Mouse (Mus musculus): ENCODE measurements around the gene Prl7a1. TPM values are rescaled to one million over a fixed set of nuclear protein-coding genes. Genes with fewer than 3 reads are reported as not detected.

Gene Prl7a1
- not detected in 2 replicates for polyA plus RNA-seq (2012; rRNA removed)

GRCm38 (mm10) chr13:27642393-27642792 is at the start of gene Prl7a1:
Gene Prl7a1, minus strand, starts transcription at chr13:27642493.
- TF ChIP-seq POLR2A (IDR thresholded peaks at IDR 0.05; ENCODE audit: control insufficient read depth, extremely low read depth, insufficient read depth, low read length, poor library complexity) = no peak
- no peak for TF ChIP-seq CTCF (IDR thresholded peaks at IDR 0.05; ENCODE audit: borderline replicate concordance, control insufficient read depth, extremely low read depth, insufficient read depth, low read length, poor library complexity)
- no peaks in the 10 kb centered on the region for H3K27me3 ChIP-seq (ENCODE audit: control insufficient read depth, insufficient read depth, low read length)
- H3K4me3 ChIP-seq (ENCODE audit: control insufficient read depth, insufficient read depth, low read length) = no peak within 1 kb of the TSS
- H3K27ac ChIP-seq (ENCODE audit: control insufficient read depth, insufficient read depth, low read length) = no peak within 1 kb of the TSS
- no peaks in the 10 kb centered on the region for H3K4me1 ChIP-seq (replicated peaks; ENCODE audit: control insufficient read depth, insufficient read depth, low read length)
- DNase-seq = no peak
- WGBS = 99% methylated on average over 3 of the region's 3 CpGs
- no peaks in the 10 kb centered on the region for H3K36me3 ChIP-seq (ENCODE audit: control insufficient read depth, insufficient read depth, low read length)

GRCm38 (mm10) chr13:27667936-27668335 is 25.6 kb upstream of the Prl7a1 start, which contains the start of gene Prl7a2:
Gene Prl7a2, minus strand, starts transcription at chr13:27668036.
- 86% methylated on average over 4 of the region's 4 CpGs for WGBS
- TF ChIP-seq CTCF (IDR thresholded peaks at IDR 0.05; ENCODE audit: borderline replicate concordance, control insufficient read depth, extremely low read depth, insufficient read depth, low read length, poor library complexity) = no peak
- TF ChIP-seq POLR2A (IDR thresholded peaks at IDR 0.05; ENCODE audit: control insufficient read depth, extremely low read depth, insufficient read depth, low read length, poor library complexity) = no peak

GRCm38 (mm10) chr13:27660747-27661146 is 18.5 kb upstream of the Prl7a1 start:
- WGBS = 91% methylated on average over 2 of the region's 2 CpGs
- H3K36me3 ChIP-seq (ENCODE audit: control insufficient read depth, insufficient read depth, low read length) = no peaks in the 10 kb centered on the region
- TF ChIP-seq POLR2A (IDR thresholded peaks at IDR 0.05; ENCODE audit: control insufficient read depth, extremely low read depth, insufficient read depth, low read length, poor library complexity) (no peak), CTCF (IDR thresholded peaks at IDR 0.05; ENCODE audit: borderline replicate concordance, control insufficient read depth, extremely low read depth, insufficient read depth, low read length, poor library complexity) (no peak)
- H3K27ac ChIP-seq (ENCODE audit: control insufficient read depth, insufficient read depth, low read length) = no peak overlapping the region
- H3K4me3 ChIP-seq (ENCODE audit: control insufficient read depth, insufficient read depth, low read length) = no peak overlapping the region
- no peaks in the 10 kb centered on the region for H3K27me3 ChIP-seq (ENCODE audit: control insufficient read depth, insufficient read depth, low read length)
- DNase-seq = no peak
- H3K4me1 ChIP-seq (replicated peaks; ENCODE audit: control insufficient read depth, insufficient read depth, low read length) = no peaks in the 10 kb centered on the region

More at GRCm38 (mm10) chr13:27667936-27668335, 25.6 kb upstream of the Prl7a1 start, which contains the start of gene Prl7a2:
- H3K27me3 ChIP-seq (ENCODE audit: control insufficient read depth, insufficient read depth, low read length) = no peaks in the 10 kb centered on the region
- H3K36me3 ChIP-seq (ENCODE audit: control insufficient read depth, insufficient read depth, low read length) = no peaks in the 10 kb centered on the region
- no peak for DNase-seq
- no peaks in the 10 kb centered on the region for H3K4me1 ChIP-seq (replicated peaks; ENCODE audit: control insufficient read depth, insufficient read depth, low read length)
- no peak within 1 kb of the TSS for H3K4me3 ChIP-seq (ENCODE audit: control insufficient read depth, insufficient read depth, low read length)
- no peak within 1 kb of the TSS for H3K27ac ChIP-seq (ENCODE audit: control insufficient read depth, insufficient read depth, low read length)

- no peaks in the 10 kb centered on the region for H3K27me3 ChIP-seq (ENCODE audit: control insufficient read depth, insufficient read depth, low read length)
- H3K36me3 ChIP-seq (ENCODE audit: control insufficient read depth, insufficient read depth, low read length) = no peaks in the 10 kb centered on the region
- DNase-seq = no peak
- H3K4me1 ChIP-seq (replicated peaks; ENCODE audit: control insufficient read depth, insufficient read depth, low read length) = no peaks in the 10 kb centered on the region
- H3K27ac ChIP-seq (ENCODE audit: control insufficient read depth, insufficient read depth, low read length) = no peak within 1 kb of the TSS
- TF ChIP-seq CTCF (IDR thresholded peaks at IDR 0.05; ENCODE audit: borderline replicate concordance, control insufficient read depth, extremely low read depth, insufficient read depth, low read length, poor library complexity) (no peak), POLR2A (IDR thresholded peaks at IDR 0.05; ENCODE audit: control insufficient read depth, extremely low read depth, insufficient read depth, low read length, poor library complexity) (no peak)
- WGBS = 74% methylated on average over 4 of the region's 4 CpGs
- no peak within 1 kb of the TSS for H3K4me3 ChIP-seq (ENCODE audit: control insufficient read depth, insufficient read depth, low read length)
Measured at GRCm38 (mm10) chr13:27610482-27610881, 31.8 kb downstream of the Prl7a1 start, which contains the start of gene Prl7b1. Gene Prl7b1, minus strand, starts transcription at chr13:27610582.

Other genes with a start within 250 kb of the Prl7a1 start
- not detected in 2 replicates for gene Prl8a6, start 203.8 kb downstream of the Prl7a1 start, polyA plus RNA-seq (2012; rRNA removed)
- not detected in 2 replicates for gene Prl8a8, start 129.3 kb downstream of the Prl7a1 start, polyA plus RNA-seq (2012; rRNA removed)
- gene Prl8a9, start 77.9 kb downstream of the Prl7a1 start, polyA plus RNA-seq (2012; rRNA removed) = not detected in 2 replicates
- not detected in 2 replicates for gene Prl8a1, start 60.3 kb downstream of the Prl7a1 start, polyA plus RNA-seq (2012; rRNA removed)
- not detected in 2 replicates for gene Prl7b1, start 31.9 kb downstream of the Prl7a1 start, polyA plus RNA-seq (2012; rRNA removed)
- not detected in 2 replicates for gene Prl7a2, start 25.5 kb upstream of the Prl7a1 start, polyA plus RNA-seq (2012; rRNA removed)
- gene Prl7d1, start 74.2 kb upstream of the Prl7a1 start, polyA plus RNA-seq (2012; rRNA removed) = not detected in 2 replicates
- not detected in 2 replicates for gene Prl7c1, start 138.3 kb upstream of the Prl7a1 start, polyA plus RNA-seq (2012; rRNA removed)
- gene Prl2a1, start 159.2 kb upstream of the Prl7a1 start, polyA plus RNA-seq (2012; rRNA removed) = not detected in 2 replicates
- gene Prl2c1, start 206.8 kb upstream of the Prl7a1 start, polyA plus RNA-seq (2012; rRNA removed) = not detected in 2 replicates

Measured in thymus, adult 2 months (tissue).